Mouse (Mus musculus): Measurements from ENCODE around the gene Ern1. TPM values are rescaled to one million over a fixed set of nuclear protein-coding genes. Genes with fewer than 3 reads are reported as not detected.
"Not testable (repeated sequence)": the region's sequence is repeated elsewhere in the genome, so short reads cannot be mapped to it uniquely, and the experiment has no call there.

Gene Ern1
- total RNA-seq, 1 experiment, result 7.4 TPM

GRCm38 (mm10) chr11:106460671-106461070, 27.0 kb downstream of the Ern1 start:
- in situ Hi-C loops (cut with MboI; ENCODE audit: low sequenced_read_pairs in 2 of 2, unreplicated experiment in 2 of 2), result no loop called here
- no peaks in the 10 kb centered on the region for H3K36me3 ChIP-seq (ENCODE audit: control insufficient read depth, insufficient read depth, low read length, poor library complexity, severe bottlenecking)
- no peak overlapping the region for H3K27ac ChIP-seq (ENCODE audit: insufficient read depth, low read depth, low read length, poor library complexity, severe bottlenecking)
- no peak for DNase-seq (ENCODE audit: low read depth, low spot score)
- no peak overlapping the region for H3K9ac ChIP-seq (ENCODE audit: insufficient read depth, low read depth, low read length, poor library complexity, severe bottlenecking)
- no peaks in the 10 kb centered on the region for H3K4me1 ChIP-seq (ENCODE audit: control insufficient read depth in 2 of 2, insufficient read depth in 2 of 2, low read length in 2 of 2, poor library complexity in 1 of 2)
- TF ChIP-seq ZC3H11A (IDR thresholded peaks at IDR 0.05; ENCODE audit: borderline replicate concordance, low read depth, low read length) (no peak), ZNF384 (IDR thresholded peaks at IDR 0.05; ENCODE audit: low read depth, low read length) (no peak), CHD2 (IDR thresholded peaks at IDR 0.05; ENCODE audit: low read depth, low read length) (no peak), MAFK (IDR thresholded peaks at IDR 0.05; ENCODE audit: insufficient read depth, low read depth, low read length) (no peak), HCFC1 (IDR thresholded peaks at IDR 0.05; ENCODE audit: borderline replicate concordance, insufficient read depth, low read length) (no peak)
- no peaks in the 10 kb centered on the region for H3K9me3 ChIP-seq (ENCODE audit: control insufficient read depth, insufficient read depth, low read depth, low read length)
- H3K4me3 ChIP-seq (ENCODE audit: insufficient read depth in 1 of 2, low read depth in 1 of 2, low read length in 2 of 2, poor library complexity in 1 of 2, severe bottlenecking in 1 of 2), result no peak overlapping the region

GRCm38 (mm10) chr11:106458540-106458939, 29.1 kb downstream of the Ern1 start:
- in situ Hi-C loops (cut with MboI; ENCODE audit: low sequenced_read_pairs in 2 of 2, unreplicated experiment in 2 of 2), result no loop called here
- no peaks in the 10 kb centered on the region for H3K9me3 ChIP-seq (ENCODE audit: control insufficient read depth, insufficient read depth, low read depth, low read length)
- no peak for DNase-seq (ENCODE audit: low read depth, low spot score)
- H3K9ac ChIP-seq (ENCODE audit: insufficient read depth, low read depth, low read length, poor library complexity, severe bottlenecking), result no peak overlapping the region
- no peak for TF ChIP-seq ZC3H11A (IDR thresholded peaks at IDR 0.05; ENCODE audit: borderline replicate concordance, low read depth, low read length)
- no peak for TF ChIP-seq HCFC1 (IDR thresholded peaks at IDR 0.05; ENCODE audit: borderline replicate concordance, insufficient read depth, low read length)
- TF ChIP-seq MAFK (IDR thresholded peaks at IDR 0.05; ENCODE audit: insufficient read depth, low read depth, low read length), result no peak
- TF ChIP-seq CHD2 (IDR thresholded peaks at IDR 0.05; ENCODE audit: low read depth, low read length), result no peak
- TF ChIP-seq ZNF384 (IDR thresholded peaks at IDR 0.05; ENCODE audit: low read depth, low read length), result no peak
- H3K4me1 ChIP-seq (ENCODE audit: control insufficient read depth in 2 of 2, insufficient read depth in 2 of 2, low read length in 2 of 2, poor library complexity in 1 of 2), result no peaks in the 10 kb centered on the region
- H3K27ac ChIP-seq (ENCODE audit: insufficient read depth, low read depth, low read length, poor library complexity, severe bottlenecking), result no peak overlapping the region
- H3K4me3 ChIP-seq (ENCODE audit: insufficient read depth in 1 of 2, low read depth in 1 of 2, low read length in 2 of 2, poor library complexity in 1 of 2, severe bottlenecking in 1 of 2), result no peak overlapping the region
- H3K36me3 ChIP-seq (ENCODE audit: control insufficient read depth, insufficient read depth, low read length, poor library complexity, severe bottlenecking), result no peaks in the 10 kb centered on the region

GRCm38 (mm10) chr11:106443646-106444045, 44.0 kb downstream of the Ern1 start:
- no peak overlapping the region for H3K4me3 ChIP-seq (ENCODE audit: insufficient read depth in 1 of 2, low read depth in 1 of 2, low read length in 2 of 2, poor library complexity in 1 of 2, severe bottlenecking in 1 of 2)
- H3K36me3 ChIP-seq (ENCODE audit: control insufficient read depth, insufficient read depth, low read length, poor library complexity, severe bottlenecking), result no peaks in the 10 kb centered on the region
- TF ChIP-seq ZNF384 (IDR thresholded peaks at IDR 0.05; ENCODE audit: low read depth, low read length), result no peak
- no peak for TF ChIP-seq MAFK (IDR thresholded peaks at IDR 0.05; ENCODE audit: insufficient read depth, low read depth, low read length)
- TF ChIP-seq CHD2 (IDR thresholded peaks at IDR 0.05; ENCODE audit: low read depth, low read length), result no peak
- no peak for TF ChIP-seq HCFC1 (IDR thresholded peaks at IDR 0.05; ENCODE audit: borderline replicate concordance, insufficient read depth, low read length)
- no peak for TF ChIP-seq ZC3H11A (IDR thresholded peaks at IDR 0.05; ENCODE audit: borderline replicate concordance, low read depth, low read length)
- H3K27ac ChIP-seq (ENCODE audit: insufficient read depth, low read depth, low read length, poor library complexity, severe bottlenecking), result no peak overlapping the region
- H3K9me3 ChIP-seq (ENCODE audit: control insufficient read depth, insufficient read depth, low read depth, low read length), result no peaks in the 10 kb centered on the region
- in situ Hi-C loops (cut with MboI; ENCODE audit: low sequenced_read_pairs in 2 of 2, unreplicated experiment in 2 of 2), result no loop called here
- no peak overlapping the region for H3K9ac ChIP-seq (ENCODE audit: insufficient read depth, low read depth, low read length, poor library complexity, severe bottlenecking)
- no peaks in the 10 kb centered on the region for H3K4me1 ChIP-seq (ENCODE audit: control insufficient read depth in 2 of 2, insufficient read depth in 2 of 2, low read length in 2 of 2, poor library complexity in 1 of 2)
- DNase-seq (ENCODE audit: low read depth, low spot score), result no peak

DNA sequence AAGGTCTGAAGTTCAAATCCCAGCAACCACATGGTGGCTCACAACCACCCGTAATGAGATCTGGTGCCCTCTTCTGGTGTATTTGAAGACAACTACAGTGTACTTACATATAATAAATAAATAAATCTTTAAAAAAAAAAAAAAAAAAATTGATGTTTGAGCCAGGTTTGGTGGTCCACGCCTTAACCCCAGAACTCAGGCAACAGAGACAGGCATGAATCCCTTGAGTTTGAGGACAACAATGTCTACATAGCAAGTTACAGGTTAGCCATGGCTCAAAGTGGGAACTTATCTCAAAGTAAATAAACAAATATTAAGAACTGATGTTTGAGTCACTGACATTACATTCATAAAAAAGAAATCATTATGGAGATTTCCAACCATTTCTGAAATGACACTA, 45.1 kb downstream of the Ern1 start:
- H3K36me3 ChIP-seq (ENCODE audit: control insufficient read depth, insufficient read depth, low read length, poor library complexity, severe bottlenecking); H3K9me3 ChIP-seq (ENCODE audit: control insufficient read depth, insufficient read depth, low read depth, low read length); H3K9ac ChIP-seq (ENCODE audit: insufficient read depth, low read depth, low read length, poor library complexity, severe bottlenecking); H3K4me3 ChIP-seq (ENCODE audit: insufficient read depth in 1 of 2, low read depth in 1 of 2, low read length in 2 of 2, poor library complexity in 1 of 2, severe bottlenecking in 1 of 2); DNase-seq (ENCODE audit: low read depth, low spot score); in situ Hi-C loops (cut with MboI; ENCODE audit: low sequenced_read_pairs in 2 of 2, unreplicated experiment in 2 of 2); H3K27ac ChIP-seq (ENCODE audit: insufficient read depth, low read depth, low read length, poor library complexity, severe bottlenecking); H3K4me1 ChIP-seq (ENCODE audit: control insufficient read depth in 2 of 2, insufficient read depth in 2 of 2, low read length in 2 of 2, poor library complexity in 1 of 2): not testable (repeated sequence)
- TF ChIP-seq ZNF384 (IDR thresholded peaks at IDR 0.05; ENCODE audit: low read depth, low read length), result peak; percentile 62; the same call in 1 of the 2 replicates

GRCm38 (mm10) chr11:106440318-106440717, 47.3 kb downstream of the Ern1 start:
- H3K9ac ChIP-seq (ENCODE audit: insufficient read depth, low read depth, low read length, poor library complexity, severe bottlenecking), result no peak overlapping the region
- no peak overlapping the region for H3K4me3 ChIP-seq (ENCODE audit: insufficient read depth in 1 of 2, low read depth in 1 of 2, low read length in 2 of 2, poor library complexity in 1 of 2, severe bottlenecking in 1 of 2)
- no peaks in the 10 kb centered on the region for H3K9me3 ChIP-seq (ENCODE audit: control insufficient read depth, insufficient read depth, low read depth, low read length)
- TF ChIP-seq ZNF384 (IDR thresholded peaks at IDR 0.05; ENCODE audit: low read depth, low read length), result no peak
- no peak for TF ChIP-seq ZC3H11A (IDR thresholded peaks at IDR 0.05; ENCODE audit: borderline replicate concordance, low read depth, low read length)
- TF ChIP-seq MAFK (IDR thresholded peaks at IDR 0.05; ENCODE audit: insufficient read depth, low read depth, low read length), result no peak
- TF ChIP-seq HCFC1 (IDR thresholded peaks at IDR 0.05; ENCODE audit: borderline replicate concordance, insufficient read depth, low read length), result no peak
- TF ChIP-seq CHD2 (IDR thresholded peaks at IDR 0.05; ENCODE audit: low read depth, low read length), result no peak
- no peak overlapping the region for H3K27ac ChIP-seq (ENCODE audit: insufficient read depth, low read depth, low read length, poor library complexity, severe bottlenecking)
- in situ Hi-C loops (cut with MboI; ENCODE audit: low sequenced_read_pairs in 2 of 2, unreplicated experiment in 2 of 2), result no loop called here
- no peaks in the 10 kb centered on the region for H3K36me3 ChIP-seq (ENCODE audit: control insufficient read depth, insufficient read depth, low read length, poor library complexity, severe bottlenecking)
- no peak for DNase-seq (ENCODE audit: low read depth, low spot score)
- H3K4me1 ChIP-seq (ENCODE audit: control insufficient read depth in 2 of 2, insufficient read depth in 2 of 2, low read length in 2 of 2, poor library complexity in 1 of 2), result no peaks in the 10 kb centered on the region
